Mouse (Mus musculus) forebrain, embryonic 15.5 days (tissue): Measurements from ENCODE around the gene Tbx3. TPM values are rescaled to one million over a fixed set of nuclear protein-coding genes. Genes with fewer than 3 reads are reported as not detected.

ENCODE experiments used
- ATAC-seq: fragments of 200-750 bp; cut with Nextera tagmentation; replicated peaks from 2 replicates; pipeline ENCODE4 v1.8.0; 2017; ENCODE audit warnings: mild to moderate bottlenecking, moderate TSS enrichment, moderate library complexity
- H3K27ac ChIP-seq: fragments of 300-500 bp; sonication (generic); replicated peaks from 2 replicates; pipeline ENCODE4 v1.5.1; 2015; ENCODE audit warnings: mild to moderate bottlenecking, inconsistent platforms
- H3K27me3 ChIP-seq: fragments of 300-500 bp; sonication (generic); 2 replicates; pipeline ENCODE4 v1.6.1; 2015; ENCODE audit warnings: inconsistent platforms
- H3K36me3 ChIP-seq: fragments of 300-500 bp; sonication (generic); 2 replicates; pipeline ENCODE4 v1.6.1; 2015; ENCODE audit warnings: mild to moderate bottlenecking, inconsistent platforms
- H3K4me1 ChIP-seq: fragments of 300-500 bp; sonication (generic); 2 replicates; pipeline ENCODE4 v1.6.1; 2015; ENCODE audit warnings: inconsistent platforms
- H3K4me2 ChIP-seq: fragments of 300-500 bp; sonication (generic); replicated peaks from 2 replicates; pipeline ENCODE4 v1.6.1; 2015; ENCODE audit warnings: mild to moderate bottlenecking, inconsistent platforms
- H3K4me3 ChIP-seq: fragments of 300-500 bp; sonication (generic); 2 replicates; pipeline ENCODE4 v1.5.1; 2015; ENCODE audit warnings: mild to moderate bottlenecking, inconsistent platforms
- H3K9ac ChIP-seq: fragments of 300-500 bp; sonication (generic); replicated peaks from 2 replicates; pipeline ENCODE4 v1.6.1; 2015; ENCODE audit warnings: mild to moderate bottlenecking, inconsistent platforms
- H3K9me3 ChIP-seq: fragments of 300-500 bp; sonication (generic); 2 replicates; pipeline ENCODE4 v1.6.1; 2016; ENCODE audit warnings: inconsistent platforms
- WGBS: fragments of 180-500 bp; shearing (Covaris S2); methylation state at CpG from one replicate; pipeline ENCODE4 v1.1.7; 2015; ENCODE audit warnings: mixed read lengths; 5-methylcytosine and 5-hydroxymethylcytosine counted together
- polyA plus RNA-seq: library from polyadenylated mRNA; unstranded; fragments of >200 nt; fragmentation: Nextera tagmentation; extraction: Ambion mirVana; gene quantifications from 2 replicates; pipeline ENCODE4 v1.2.1, GENCODE M21; 2015

Tbx3 gene
- polyA plus RNA-seq, 1 experiment from 2014 or later, result 2.4 TPM

GRCm38 (mm10) chr5:119683861-119684260 is 13.4 kb downstream of the Tbx3 start:
- Histone ChIP-seq H3K4me1 (peaks cover 5% of the 10 kb centered on the region; the same call in 1 of the 2 replicates), H3K27ac (no peak overlapping the region), H3K27me3 (peaks cover 94% of the 10 kb centered on the region), H3K36me3 (no peaks in the 10 kb centered on the region), H3K9ac (no peak overlapping the region), H3K4me3 (no peak overlapping the region), H3K4me2 (no peak overlapping the region), H3K9me3 (no peaks in the 10 kb centered on the region)
- ATAC-seq, result no peak
- 6% methylated on average over 5 of the region's 5 CpGs for WGBS

DNA sequence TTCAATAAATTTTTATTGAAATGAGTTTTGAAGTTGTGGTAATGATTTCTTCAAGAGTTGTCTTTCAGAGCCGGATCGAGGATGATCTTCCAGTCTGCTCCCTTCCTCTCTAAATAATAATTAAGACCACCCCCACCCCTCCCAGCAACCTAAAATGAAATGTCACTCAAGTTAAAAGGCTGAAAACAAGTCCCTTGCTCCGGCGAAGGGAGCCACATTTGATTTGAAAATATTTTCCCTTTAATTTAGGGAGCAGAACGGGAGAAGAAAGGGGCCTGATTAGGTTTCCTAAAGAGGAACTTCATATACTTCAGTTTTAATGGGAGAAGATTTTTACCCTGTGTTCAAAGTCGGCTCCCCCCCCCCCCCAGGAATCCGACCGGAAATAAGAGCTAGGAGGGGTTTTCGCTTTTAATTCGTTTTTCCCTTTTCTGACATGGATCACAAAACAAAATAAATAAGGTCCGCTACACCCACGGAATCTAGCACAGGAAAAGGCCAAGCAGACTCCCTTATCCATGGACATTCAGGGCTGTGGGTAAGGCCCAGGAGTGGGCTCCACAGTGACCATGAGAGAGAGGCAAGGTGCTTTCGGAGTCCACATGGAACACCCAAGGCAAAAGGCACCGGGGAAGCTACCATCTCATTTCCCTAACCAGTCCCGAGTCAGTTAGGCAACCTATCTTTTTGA is 14.4 kb downstream of the Tbx3 start:
- H3K4me3 ChIP-seq, result no peak overlapping the region
- H3K9me3 ChIP-seq, result no peaks in the 10 kb centered on the region
- peaks cover 95% of the 10 kb centered on the region for H3K27me3 ChIP-seq
- H3K4me2 ChIP-seq, result no peak overlapping the region
- H3K9ac ChIP-seq, result no peak overlapping the region
- peaks cover 5% of the 10 kb centered on the region; the same call in 1 of the 2 replicates for H3K4me1 ChIP-seq
- no peaks in the 10 kb centered on the region for H3K36me3 ChIP-seq
- H3K27ac ChIP-seq, result no peak overlapping the region
- ATAC-seq, result no peak
- WGBS, result under 1% methylated on average over 15 of the region's 15 CpGs

GRCm38 (mm10) chr5:119685446-119686198 is 15.2 kb downstream of the Tbx3 start:
- Histone ChIP-seq H3K36me3 (no peaks in the 10 kb centered on the region), H3K9ac (no peak overlapping the region), H3K4me2 (no peak overlapping the region), H3K9me3 (no peaks in the 10 kb centered on the region), H3K4me3 (no peak overlapping the region), H3K27ac (no peak overlapping the region), H3K27me3 (peaks cover 95% of the 10 kb centered on the region), H3K4me1 (peaks cover under 1% of the 10 kb centered on the region; the same call in 1 of the 2 replicates)
- no peak for ATAC-seq
- WGBS, result 2% methylated on average over 22 of the region's 22 CpGs

DNA sequence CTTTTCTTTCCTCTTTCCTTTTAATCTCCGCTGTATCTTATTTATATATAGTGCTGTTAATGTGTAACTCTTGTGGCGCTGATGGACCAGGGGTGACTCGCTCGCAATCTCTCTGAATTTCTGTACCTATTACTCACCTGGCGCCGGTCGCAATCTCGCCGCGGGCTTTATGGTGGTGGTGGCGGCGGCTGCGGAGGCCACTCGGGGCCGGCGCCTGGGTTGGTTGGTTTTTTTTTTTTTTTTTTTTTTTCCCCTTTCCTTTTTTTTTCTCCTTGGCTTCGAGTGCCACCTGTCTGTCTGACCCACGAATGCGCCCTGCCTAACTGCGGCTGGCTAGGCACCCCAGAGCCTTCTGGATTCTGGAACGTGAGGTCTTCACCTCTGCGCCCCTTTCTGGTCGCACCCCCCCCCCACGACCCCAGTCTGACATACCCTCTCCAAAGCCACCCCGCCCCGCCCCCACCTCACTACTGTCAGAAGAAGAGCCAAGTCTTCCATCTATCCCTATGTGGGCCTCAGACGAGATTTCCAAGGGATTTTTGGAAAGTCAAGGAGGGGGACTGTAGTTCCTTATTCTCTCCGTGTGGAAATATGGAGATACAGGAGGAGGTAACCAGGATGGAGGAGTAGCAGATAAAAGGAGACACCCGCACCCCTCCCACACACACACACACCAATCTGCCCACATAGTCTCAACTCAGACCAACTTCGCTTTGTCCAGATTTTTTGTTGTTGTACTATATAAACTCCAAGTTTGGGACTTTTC is 15.9 kb downstream of the Tbx3 start:
- under 1% methylated on average over 30 of the region's 30 CpGs for WGBS
- no peaks in the 10 kb centered on the region for H3K36me3 ChIP-seq
- H3K27me3 ChIP-seq, result peaks cover 94% of the 10 kb centered on the region
- H3K4me3 ChIP-seq, result 0 out of 2 replicates have a peak overlapping the region, but pooled peaks have one; percentile 1
- no peaks in the 10 kb centered on the region for H3K9me3 ChIP-seq
- H3K27ac ChIP-seq, result no peak overlapping the region
- H3K4me1 ChIP-seq, result no peaks in the 10 kb centered on the region
- H3K4me2 ChIP-seq, result no peak overlapping the region
- no peak overlapping the region for H3K9ac ChIP-seq
- ATAC-seq, result no peak

DNA sequence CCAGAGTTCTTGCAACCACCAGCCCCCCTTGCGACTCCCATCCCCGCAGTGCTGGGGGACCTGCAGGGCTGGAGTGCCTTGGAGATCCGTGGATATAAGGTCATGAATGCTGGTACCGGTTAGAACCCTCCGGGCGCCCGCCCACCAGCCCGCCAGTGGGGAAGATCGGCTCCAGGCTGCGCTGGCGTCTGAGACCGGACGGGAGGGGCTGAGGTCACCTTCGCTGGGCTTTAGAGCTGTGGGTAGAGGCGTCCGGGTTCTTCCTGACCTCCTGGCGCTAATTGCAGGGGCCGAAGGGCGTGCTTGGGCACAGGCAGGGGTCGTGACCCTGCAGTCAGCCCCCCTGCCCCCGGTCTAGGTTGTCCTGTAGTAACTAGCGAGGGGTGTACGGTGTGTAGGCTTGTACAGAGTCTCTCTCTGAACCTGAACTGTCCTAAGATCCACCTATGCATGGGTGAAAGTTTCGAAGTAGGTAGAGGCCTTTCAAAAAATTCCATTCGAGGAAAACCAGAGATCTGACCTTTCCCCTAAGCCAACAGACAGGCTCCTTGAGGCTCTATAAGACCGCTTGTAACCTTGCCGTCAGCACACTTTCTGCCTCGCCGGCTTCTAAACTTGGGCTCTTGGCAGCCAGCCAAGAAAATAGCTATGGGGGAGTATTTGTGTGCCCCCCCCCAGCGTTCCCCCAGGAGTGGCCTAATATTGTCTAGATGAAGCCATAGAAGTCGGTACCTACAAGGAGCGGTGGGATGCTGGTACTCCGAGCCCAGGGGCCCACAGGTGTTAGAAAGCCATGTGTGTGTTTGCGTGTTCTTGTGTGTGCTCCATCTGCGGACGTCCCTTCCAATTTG is 16.8 kb downstream of the Tbx3 start:
- Histone ChIP-seq H3K4me1 (no peaks in the 10 kb centered on the region), H3K27ac (no peak overlapping the region), H3K4me3 (no peak overlapping the region), H3K36me3 (no peaks in the 10 kb centered on the region), H3K4me2 (no peak overlapping the region), H3K9me3 (no peaks in the 10 kb centered on the region), H3K27me3 (peaks cover 91% of the 10 kb centered on the region), H3K9ac (no peak overlapping the region)
- ATAC-seq, result no peak
- 3% methylated on average over 36 of the region's 36 CpGs for WGBS

DNA sequence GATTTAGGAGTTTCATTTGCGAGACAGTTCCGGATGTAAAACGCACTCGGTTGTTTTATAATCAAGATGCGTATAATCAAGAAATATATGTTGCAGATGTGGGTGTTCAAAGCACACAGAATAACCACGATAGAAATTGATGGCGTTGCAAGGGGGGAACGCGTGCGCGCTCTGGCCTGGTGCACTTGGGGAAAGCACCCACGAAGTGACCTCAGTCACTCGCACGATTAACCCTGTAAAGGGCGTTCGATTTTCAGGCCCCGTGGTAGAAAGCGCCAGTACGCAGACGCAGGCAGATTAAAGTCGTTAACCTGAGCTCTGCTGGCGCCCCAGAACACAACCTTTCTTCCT is 17.4 kb downstream of the Tbx3 start:
- no peak for ATAC-seq
- 4% methylated on average over 22 of the region's 22 CpGs for WGBS
- Histone ChIP-seq H3K4me3 (no peak overlapping the region), H3K4me2 (no peak overlapping the region), H3K9me3 (no peaks in the 10 kb centered on the region), H3K9ac (no peak overlapping the region), H3K4me1 (no peaks in the 10 kb centered on the region), H3K27ac (no peak overlapping the region), H3K27me3 (peaks cover 91% of the 10 kb centered on the region), H3K36me3 (no peaks in the 10 kb centered on the region)

- Histone ChIP-seq H3K4me1 (no peaks in the 10 kb centered on the region), H3K27me3 (peaks cover 90% of the 10 kb centered on the region), H3K4me3 (no peak overlapping the region), H3K27ac (no peak overlapping the region), H3K9me3 (no peaks in the 10 kb centered on the region), H3K9ac (no peak overlapping the region), H3K4me2 (no peak overlapping the region), H3K36me3 (no peaks in the 10 kb centered on the region)
- WGBS, result 7% methylated on average over 3 of the region's 3 CpGs
- ATAC-seq, result no peak
Observed at GRCm38 (mm10) chr5:119688306-119688705, 17.8 kb downstream of the Tbx3 start.

DNA sequence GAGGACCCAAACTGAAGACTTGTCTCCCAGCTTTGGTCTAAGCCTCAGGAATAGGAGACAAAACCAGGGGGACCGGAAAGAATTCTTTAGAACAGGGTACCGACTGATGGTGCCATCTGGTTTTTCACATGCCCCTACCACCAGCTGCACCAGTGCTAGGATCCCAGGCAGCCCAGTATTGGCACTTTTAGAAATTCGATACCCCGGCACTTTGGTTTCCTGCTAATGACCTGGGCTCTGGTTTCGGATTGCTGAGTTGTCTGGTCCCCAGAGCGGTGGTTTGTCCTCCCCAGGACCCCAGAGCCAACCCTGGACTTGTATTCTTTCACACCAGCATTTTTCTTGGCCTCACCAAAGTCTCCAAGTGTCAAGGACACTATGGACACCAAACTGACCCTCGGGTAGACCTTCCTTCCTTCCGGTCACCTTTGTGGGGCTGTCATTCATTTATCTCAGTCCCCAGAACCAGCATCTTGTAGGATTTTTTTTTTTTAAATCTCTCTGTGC is 18.5 kb downstream of the Tbx3 start:
- Histone ChIP-seq H3K27ac (no peak overlapping the region), H3K9me3 (no peaks in the 10 kb centered on the region), H3K4me3 (no peak overlapping the region), H3K9ac (no peak overlapping the region), H3K4me1 (no peaks in the 10 kb centered on the region), H3K36me3 (no peaks in the 10 kb centered on the region), H3K27me3 (peaks cover 86% of the 10 kb centered on the region), H3K4me2 (no peak overlapping the region)
- 16% methylated on average over 8 of the region's 8 CpGs for WGBS
- ATAC-seq, result no peak

- peaks cover 82% of the 10 kb centered on the region for H3K27me3 ChIP-seq
- no peak overlapping the region for H3K4me3 ChIP-seq
- H3K4me2 ChIP-seq, result no peak overlapping the region
- H3K27ac ChIP-seq, result no peak overlapping the region
- no peaks in the 10 kb centered on the region for H3K36me3 ChIP-seq
- H3K9me3 ChIP-seq, result no peaks in the 10 kb centered on the region
- no peaks in the 10 kb centered on the region for H3K4me1 ChIP-seq
- no peak for ATAC-seq
- no peak overlapping the region for H3K9ac ChIP-seq
- 29% methylated on average over 3 of the region's 3 CpGs for WGBS
Observed at GRCm38 (mm10) chr5:119689501-119689900, 19.0 kb downstream of the Tbx3 start.

GRCm38 (mm10) chr5:119691075-119691474 is 20.6 kb downstream of the Tbx3 start:
- H3K4me1 ChIP-seq, result no peaks in the 10 kb centered on the region
- no peak overlapping the region for H3K4me3 ChIP-seq
- H3K27ac ChIP-seq, result no peak overlapping the region
- H3K9me3 ChIP-seq, result no peaks in the 10 kb centered on the region
- H3K4me2 ChIP-seq, result no peak overlapping the region
- peaks cover 69% of the 10 kb centered on the region for H3K27me3 ChIP-seq
- H3K9ac ChIP-seq, result no peak overlapping the region
- ATAC-seq, result no peak
- under 1% methylated on average over 13 of the region's 13 CpGs for WGBS
- H3K36me3 ChIP-seq, result no peaks in the 10 kb centered on the region

DNA sequence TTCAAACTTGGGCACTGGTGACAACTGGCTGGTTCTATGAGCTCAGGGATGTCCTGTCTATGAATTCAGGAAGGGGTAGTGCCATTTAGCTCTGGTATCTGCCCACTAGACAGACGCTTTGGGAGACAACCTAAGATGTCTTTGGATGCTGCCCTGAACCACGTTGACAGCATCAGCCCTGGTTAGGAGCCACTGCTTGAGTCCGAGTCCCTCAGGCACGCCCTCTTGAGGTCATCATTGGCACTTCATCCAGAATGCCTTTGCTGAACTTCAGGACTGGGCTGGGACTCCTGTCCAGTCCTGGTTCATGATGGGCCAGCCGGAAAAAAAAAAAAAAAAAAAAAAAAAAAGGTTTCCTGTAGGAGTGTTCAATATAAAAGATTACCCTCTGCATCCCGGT is 22.0 kb downstream of the Tbx3 start:
- no peak overlapping the region for H3K4me3 ChIP-seq
- no peaks in the 10 kb centered on the region for H3K36me3 ChIP-seq
- WGBS, result 26% methylated on average over 6 of the region's 6 CpGs
- H3K9me3 ChIP-seq, result no peaks in the 10 kb centered on the region
- no peak overlapping the region for H3K9ac ChIP-seq
- H3K27ac ChIP-seq, result no peak overlapping the region
- no peaks in the 10 kb centered on the region for H3K4me1 ChIP-seq
- H3K27me3 ChIP-seq, result peaks cover 55% of the 10 kb centered on the region
- no peak overlapping the region for H3K4me2 ChIP-seq
- ATAC-seq, result no peak
